Mouse (Mus musculus) neural tube, embryonic 15.5 days (tissue): ENCODE measurements around the gene Tpo. TPM values are rescaled to one million over a fixed set of nuclear protein-coding genes. Genes with fewer than 3 reads are reported as not detected.

Experiments
- ATAC-seq: fragments of 200-750 bp; cut with Nextera tagmentation; 2 replicates; pipeline ENCODE4 v1.8.0; 2017; ENCODE audit warnings: mild to moderate bottlenecking, moderate TSS enrichment, moderate library complexity; ENCODE audit not compliant: low FRiP score
- H3K27ac ChIP-seq: fragments of 300-500 bp; sonication (generic); replicated peaks from 2 replicates; pipeline ENCODE4 v1.5.1; 2015; ENCODE audit warnings: mild to moderate bottlenecking, inconsistent platforms
- H3K27me3 ChIP-seq: fragments of 300-500 bp; sonication (generic); replicated peaks from 2 replicates; pipeline ENCODE4 v1.6.1; 2015; ENCODE audit warnings: inconsistent platforms
- H3K36me3 ChIP-seq: fragments of 300-500 bp; sonication (generic); 2 replicates; pipeline ENCODE4 v1.6.1; 2015; ENCODE audit warnings: inconsistent platforms
- H3K4me1 ChIP-seq: fragments of 300-500 bp; sonication (generic); 2 replicates; pipeline ENCODE4 v1.6.1; 2015; ENCODE audit warnings: inconsistent platforms
- H3K4me2 ChIP-seq: fragments of 300-500 bp; sonication (generic); 2 replicates; pipeline ENCODE4 v1.6.1; 2015; ENCODE audit warnings: inconsistent platforms, mild to moderate bottlenecking, moderate library complexity
- H3K4me3 ChIP-seq: fragments of 300-500 bp; sonication (generic); replicated peaks from 2 replicates; pipeline ENCODE4 v1.5.1; 2015; ENCODE audit warnings: mild to moderate bottlenecking, inconsistent platforms
- H3K9ac ChIP-seq: fragments of 300-500 bp; sonication (generic); replicated peaks from 2 replicates; pipeline ENCODE4 v1.6.1; 2015; ENCODE audit warnings: mild to moderate bottlenecking, inconsistent platforms
- H3K9me3 ChIP-seq: fragments of 300-500 bp; sonication (generic); replicated peaks from 2 replicates; pipeline ENCODE4 v1.6.1; 2016; ENCODE audit warnings: inconsistent platforms
- WGBS: fragments of 180-500 bp; shearing (Covaris S2); methylation state at CpG from one replicate; pipeline ENCODE4 v1.1.7; 2015; ENCODE audit warnings: mixed read lengths; 5-methylcytosine and 5-hydroxymethylcytosine counted together
- polyA plus RNA-seq: library from polyadenylated mRNA; unstranded; fragments of >200 nt; fragmentation: Nextera tagmentation; extraction: Ambion mirVana; gene quantifications from 2 replicates; pipeline ENCODE4 v1.2.1, GENCODE M21; 2015

Gene Tpo
- 0.19 and 0.27 TPM in 2 replicates for polyA plus RNA-seq

DNA sequence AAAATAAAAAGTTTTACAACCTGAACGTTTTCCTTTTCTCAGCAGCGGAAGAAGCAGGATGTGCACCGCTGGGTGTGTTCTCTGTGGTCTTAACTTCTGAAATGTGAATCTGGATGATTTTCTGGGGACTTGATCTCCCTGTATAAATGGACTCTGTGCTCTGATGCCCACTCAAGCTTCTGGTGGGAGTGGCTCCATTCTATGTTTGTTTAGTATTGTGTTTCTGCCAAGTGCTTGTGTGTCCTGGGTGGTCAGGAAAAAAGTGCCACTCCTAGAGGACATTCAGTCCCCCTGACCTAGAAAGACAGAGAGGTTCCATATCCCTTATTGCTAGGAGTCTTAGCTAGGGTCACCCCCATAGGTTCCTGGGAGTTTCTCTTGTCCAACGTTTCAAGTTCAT is at the start of gene Tpo:
Tpo (minus strand) TSS at position 101 of the 400 bp plus-strand sequence.
- Histone ChIP-seq H3K27me3 (no peaks in the 10 kb centered on the region), H3K4me2 (no peak within 1 kb of the TSS), H3K4me3 (no peak within 1 kb of the TSS), H3K4me1 (peaks cover 13% of the 10 kb centered on the region), H3K9me3 (no peaks in the 10 kb centered on the region), H3K27ac (no peak within 1 kb of the TSS), H3K36me3 (no peaks in the 10 kb centered on the region), H3K9ac (no peak within 1 kb of the TSS)
- ATAC-seq = no peak
- 92% methylated on average over 4 of the region's 4 CpGs for WGBS

- H3K27me3 ChIP-seq = no peaks in the 10 kb centered on the region
- H3K4me3 ChIP-seq = no peak overlapping the region
- H3K4me1 ChIP-seq = no peaks in the 10 kb centered on the region
- H3K27ac ChIP-seq = no peak overlapping the region
- no peak overlapping the region for H3K9ac ChIP-seq
- no peaks in the 10 kb centered on the region for H3K9me3 ChIP-seq
- no peak for ATAC-seq
- WGBS = 83% methylated on average over 3 of the region's 3 CpGs
- no peak overlapping the region for H3K4me2 ChIP-seq
- H3K36me3 ChIP-seq = no peaks in the 10 kb centered on the region
These were observed 49.3 kb upstream of the Tpo start for GRCm38 (mm10) chr12:30181721-30182120.

GRCm38 (mm10) chr12:30179623-30180022 is 47.2 kb upstream of the Tpo start:
- ATAC-seq = no peak
- no peaks in the 10 kb centered on the region for H3K9me3 ChIP-seq
- H3K9ac ChIP-seq = no peak overlapping the region
- H3K4me3 ChIP-seq = no peak overlapping the region
- H3K27me3 ChIP-seq = no peaks in the 10 kb centered on the region
- WGBS = 83% methylated on average over 1 of the region's 1 CpGs
- H3K4me2 ChIP-seq = no peak overlapping the region
- H3K36me3 ChIP-seq = no peaks in the 10 kb centered on the region
- H3K4me1 ChIP-seq = no peaks in the 10 kb centered on the region
- H3K27ac ChIP-seq = no peak overlapping the region

DNA sequence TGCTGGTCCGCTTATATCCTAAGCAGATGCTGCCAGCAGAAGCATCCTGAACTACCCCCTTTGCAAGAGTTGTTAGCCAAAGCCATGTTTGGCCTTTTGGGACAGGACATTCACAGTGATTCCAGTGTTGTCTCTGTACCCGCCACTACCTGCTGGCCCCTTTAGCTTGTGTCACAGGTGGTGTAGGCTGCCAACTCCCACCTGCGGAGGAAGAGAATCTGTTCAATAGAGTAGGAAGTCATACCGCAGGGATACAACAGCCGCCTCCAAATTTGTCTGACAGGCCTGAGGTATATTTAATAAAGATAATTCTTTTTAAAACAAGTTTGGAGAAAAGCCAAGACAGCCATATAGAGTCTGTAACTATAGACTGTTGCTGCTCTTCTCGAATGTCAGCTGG is 45.5 kb upstream of the Tpo start:
- Histone ChIP-seq H3K4me1 (no peaks in the 10 kb centered on the region), H3K4me3 (no peak overlapping the region), H3K9me3 (no peaks in the 10 kb centered on the region), H3K27me3 (no peaks in the 10 kb centered on the region), H3K4me2 (no peak overlapping the region), H3K27ac (no peak overlapping the region), H3K9ac (no peak overlapping the region), H3K36me3 (no peaks in the 10 kb centered on the region)
- 84% methylated on average over 6 of the region's 6 CpGs for WGBS
- ATAC-seq = no peak

- WGBS = 88% methylated on average over 2 of the region's 2 CpGs
- no peak for ATAC-seq
These were observed 45.1 kb upstream of the Tpo start for GRCm38 (mm10) chr12:30177529-30177928.

GRCm38 (mm10) chr12:30168491-30168890 is 36.1 kb upstream of the Tpo start:
- WGBS = 81% methylated on average over 3 of the region's 3 CpGs
- Histone ChIP-seq H3K27me3 (no peaks in the 10 kb centered on the region), H3K4me2 (no peak overlapping the region), H3K4me3 (no peak overlapping the region), H3K4me1 (no peaks in the 10 kb centered on the region), H3K9me3 (no peaks in the 10 kb centered on the region), H3K36me3 (no peaks in the 10 kb centered on the region), H3K9ac (no peak overlapping the region), H3K27ac (no peak overlapping the region)
- ATAC-seq = no peak

More at GRCm38 (mm10) chr12:30177529-30177928, 45.1 kb upstream of the Tpo start:
- Histone ChIP-seq H3K27ac (no peak overlapping the region), H3K4me2 (no peak overlapping the region), H3K9me3 (no peaks in the 10 kb centered on the region), H3K9ac (no peak overlapping the region), H3K27me3 (no peaks in the 10 kb centered on the region), H3K4me1 (no peaks in the 10 kb centered on the region), H3K4me3 (no peak overlapping the region), H3K36me3 (no peaks in the 10 kb centered on the region)

DNA sequence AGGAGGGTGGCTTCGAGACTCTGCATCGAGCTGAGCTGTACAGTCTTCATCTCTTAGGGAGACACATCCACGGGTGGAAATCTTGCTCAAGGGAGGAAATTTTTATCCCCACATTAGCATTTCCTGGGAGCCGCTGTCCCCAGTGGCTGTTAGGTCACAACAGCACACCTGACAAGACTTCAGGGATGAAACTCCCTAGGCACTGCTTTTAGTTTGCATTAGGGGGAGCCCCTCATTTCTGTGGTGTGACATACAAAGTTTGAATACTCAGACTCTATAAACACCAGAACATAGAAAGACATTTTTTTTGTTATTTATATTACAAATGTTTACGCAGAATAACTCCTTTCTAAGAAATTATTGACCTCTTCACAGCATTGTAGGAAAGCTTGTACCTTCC is 32.1 kb upstream of the Tpo start:
- 85% methylated on average over 5 of the region's 5 CpGs for WGBS
- Histone ChIP-seq H3K4me3 (no peak overlapping the region), H3K36me3 (no peaks in the 10 kb centered on the region), H3K9ac (no peak overlapping the region), H3K4me2 (no peak overlapping the region), H3K27me3 (no peaks in the 10 kb centered on the region), H3K9me3 (no peaks in the 10 kb centered on the region), H3K27ac (no peak overlapping the region), H3K4me1 (no peaks in the 10 kb centered on the region)
- ATAC-seq = no peak

GRCm38 (mm10) chr12:30164005-30164404 is 31.6 kb upstream of the Tpo start:
- no peak overlapping the region for H3K4me2 ChIP-seq

GRCm38 (mm10) chr12:30161731-30162406 is 29.4 kb upstream of the Tpo start:
- ATAC-seq = no peak
- Histone ChIP-seq H3K27me3 (no peaks in the 10 kb centered on the region), H3K4me1 (no peaks in the 10 kb centered on the region), H3K4me3 (no peak overlapping the region), H3K36me3 (no peaks in the 10 kb centered on the region), H3K9me3 (no peaks in the 10 kb centered on the region), H3K9ac (no peak overlapping the region), H3K27ac (no peak overlapping the region), H3K4me2 (no peak overlapping the region)
- 86% methylated on average over 5 of the region's 5 CpGs for WGBS

More at GRCm38 (mm10) chr12:30164005-30164404, 31.6 kb upstream of the Tpo start:
- H3K27me3 ChIP-seq = no peaks in the 10 kb centered on the region
- no peak overlapping the region for H3K9ac ChIP-seq
- no peak for ATAC-seq
- no peaks in the 10 kb centered on the region for H3K9me3 ChIP-seq
- H3K4me1 ChIP-seq = no peaks in the 10 kb centered on the region
- no peaks in the 10 kb centered on the region for H3K36me3 ChIP-seq
- H3K4me3 ChIP-seq = no peak overlapping the region
- no peak overlapping the region for H3K27ac ChIP-seq
- 94% methylated on average over 6 of the region's 6 CpGs for WGBS

DNA sequence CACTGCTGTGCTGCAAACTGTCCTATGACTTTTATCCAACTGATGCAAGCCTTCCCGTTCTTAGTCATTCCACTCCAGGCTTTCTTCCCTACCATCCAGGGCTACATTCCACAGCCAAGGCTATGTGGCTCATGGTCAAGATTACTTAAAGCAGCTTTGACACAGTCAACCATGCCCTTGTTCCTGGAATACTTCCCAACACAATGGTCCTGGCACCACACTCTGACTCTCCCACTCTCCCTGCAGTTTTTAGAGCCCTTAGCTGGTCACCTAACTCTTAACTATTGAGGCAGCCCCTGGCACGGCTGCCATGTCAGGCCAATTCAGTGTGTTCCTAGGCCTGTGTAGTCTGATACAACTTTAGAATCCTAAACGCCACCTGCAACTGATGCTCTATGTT is 28.1 kb upstream of the Tpo start:
- Histone ChIP-seq H3K9me3 (no peaks in the 10 kb centered on the region), H3K4me2 (no peak overlapping the region), H3K36me3 (no peaks in the 10 kb centered on the region), H3K4me3 (no peak overlapping the region), H3K4me1 (no peaks in the 10 kb centered on the region), H3K27ac (no peak overlapping the region), H3K27me3 (no peaks in the 10 kb centered on the region), H3K9ac (no peak overlapping the region)
- 68% methylated on average over 3 of the region's 3 CpGs for WGBS
- ATAC-seq = peak; percentile 63; the same call in 1 of the 2 replicates

- Histone ChIP-seq H3K4me1 (no peaks in the 10 kb centered on the region), H3K9ac (no peak overlapping the region), H3K4me3 (no peak overlapping the region), H3K36me3 (no peaks in the 10 kb centered on the region), H3K4me2 (no peak overlapping the region), H3K27me3 (no peaks in the 10 kb centered on the region), H3K27ac (no peak overlapping the region), H3K9me3 (no peaks in the 10 kb centered on the region)
- 85% methylated on average over 8 of the region's 8 CpGs for WGBS
- no peak for ATAC-seq
These were observed 27.4 kb upstream of the Tpo start for GRCm38 (mm10) chr12:30159788-30160187.

GRCm38 (mm10) chr12:30154079-30154673 is 21.8 kb upstream of the Tpo start:
- Histone ChIP-seq H3K4me3 (no peak overlapping the region), H3K27me3 (no peaks in the 10 kb centered on the region), H3K36me3 (no peaks in the 10 kb centered on the region), H3K27ac (no peak overlapping the region), H3K4me2 (no peak overlapping the region), H3K9ac (no peak overlapping the region), H3K9me3 (no peaks in the 10 kb centered on the region), H3K4me1 (no peaks in the 10 kb centered on the region)
- ATAC-seq = no peak
- 51% methylated on average over 7 of the region's 7 CpGs for WGBS
